Mouse (Mus musculus) heart, embryonic 13.5 days (tissue): ENCODE data around the gene Vasn. TPM values are rescaled to one million over a fixed set of nuclear protein-coding genes. Genes with fewer than 3 reads are reported as not detected.
A peak's percentile ranks its signal among the peaks of the same experiment; 100 is the strongest.
"Not testable (repeated sequence)": the region's sequence is repeated elsewhere in the genome, so short reads cannot be mapped to it uniquely, and the experiment has no call there.

Source experiments
- ATAC-seq: fragments of 200-750 bp; cut with Nextera tagmentation; 2 replicates; pipeline ENCODE4 v1.8.0; 2017; ENCODE audit warnings: moderate TSS enrichment; ENCODE audit not compliant: insufficient number of reproducible peaks, low FRiP score, low TSS enrichment; ENCODE audit errors: extremely low read depth
- H3K27ac ChIP-seq: fragments of 300-500 bp; sonication (generic); replicated peaks from 2 replicates; pipeline ENCODE4 v1.5.1; 2015; ENCODE audit warnings: moderate library complexity, mild to moderate bottlenecking, inconsistent platforms
- H3K27me3 ChIP-seq: fragments of 300-500 bp; sonication (generic); replicated peaks from 2 replicates; pipeline ENCODE4 v1.6.1; 2015; ENCODE audit warnings: mild to moderate bottlenecking, inconsistent platforms
- H3K36me3 ChIP-seq: fragments of 300-500 bp; sonication (generic); 2 replicates; pipeline ENCODE4 v1.6.1; 2015; ENCODE audit warnings: mild to moderate bottlenecking, inconsistent platforms
- H3K4me1 ChIP-seq: fragments of 300-500 bp; sonication (generic); 2 replicates; pipeline ENCODE4 v1.6.1; 2015; ENCODE audit warnings: inconsistent platforms
- H3K4me2 ChIP-seq: fragments of 300-500 bp; sonication (generic); 2 replicates; pipeline ENCODE4 v1.6.1; 2015; ENCODE audit warnings: inconsistent platforms, mild to moderate bottlenecking, moderate library complexity
- H3K4me3 ChIP-seq: fragments of 300-500 bp; sonication (generic); 2 replicates; pipeline ENCODE4 v1.5.1; 2015; ENCODE audit warnings: moderate library complexity, mild to moderate bottlenecking, inconsistent platforms
- H3K9ac ChIP-seq: fragments of 300-500 bp; sonication (generic); 2 replicates; pipeline ENCODE4 v1.6.1; 2015; ENCODE audit warnings: inconsistent platforms, mild to moderate bottlenecking, moderate library complexity
- H3K9me3 ChIP-seq: fragments of 300-500 bp; sonication (generic); 2 replicates; pipeline ENCODE4 v1.6.1; 2016; ENCODE audit warnings: inconsistent platforms
- WGBS: fragments of 180-500 bp; shearing (Covaris S2); methylation state at CpG from one replicate; pipeline ENCODE4 v1.1.7; 2015; ENCODE audit warnings: mixed read lengths; 5-methylcytosine and 5-hydroxymethylcytosine counted together
- polyA plus RNA-seq: library from polyadenylated mRNA; unstranded; fragments of >200 nt; fragmentation: Nextera tagmentation; extraction: Ambion mirVana; gene quantifications from 2 replicates; pipeline ENCODE4 v1.2.1, GENCODE M21; 2015

Gene Vasn
- polyA plus RNA-seq, 1 experiment from 2014 or later, result 15.2 TPM

DNA sequence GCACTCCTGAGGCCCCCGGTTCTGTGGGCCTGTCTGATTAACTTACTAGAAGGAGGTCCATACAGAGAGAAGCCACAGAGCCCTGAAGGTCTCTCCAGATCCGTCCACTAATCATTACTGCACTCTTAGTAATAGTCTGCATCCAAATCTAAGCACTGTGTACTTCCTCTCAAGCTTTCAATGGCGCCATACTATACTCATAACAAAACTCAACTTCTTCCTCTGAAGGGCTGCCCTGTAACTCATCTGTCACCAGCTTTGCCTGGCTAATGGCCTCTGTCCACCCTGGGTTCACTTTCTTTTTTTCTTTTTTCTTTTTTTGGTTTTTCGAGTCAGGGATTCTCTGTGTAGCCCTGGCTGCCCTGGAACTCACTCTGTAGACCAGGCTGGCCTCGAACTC is 38.3 kb downstream of the Vasn start:
- H3K4me3 ChIP-seq, result peak overlapping the region; percentile 73; the same call in 1 of the 2 replicates
- H3K4me1 ChIP-seq, result peaks cover 19% of the 10 kb centered on the region
- no peaks in the 10 kb centered on the region for H3K9me3 ChIP-seq
- no peak overlapping the region for H3K27ac ChIP-seq
- ATAC-seq, result no peak
- WGBS, result 61% methylated on average over 5 of the region's 5 CpGs
- peak overlapping the region; percentile 93 for H3K4me2 ChIP-seq
- no peaks in the 10 kb centered on the region for H3K27me3 ChIP-seq
- H3K36me3 ChIP-seq, result peaks cover 30% of the 10 kb centered on the region
- H3K9ac ChIP-seq, result peak overlapping the region; percentile 37; the same call in 1 of the 2 replicates

- under 1% methylated on average over 47 of the region's 47 CpGs for WGBS
These were observed 39.6 kb downstream of the Vasn start, which contains the start of gene Coro7 for GRCm38 (mm10) chr16:4679121-4680018. TSS of gene Coro7 (minus strand) at chr16:4679777.

GRCm38 (mm10) chr16:4680922-4681455 is 41.2 kb downstream of the Vasn start:
- not testable (repeated sequence) for H3K36me3 ChIP-seq, H3K27ac ChIP-seq, H3K4me2 ChIP-seq, H3K27me3 ChIP-seq, H3K4me3 ChIP-seq, H3K9ac ChIP-seq, ATAC-seq, H3K9me3 ChIP-seq
- peaks cover 35% of the 10 kb centered on the region for H3K4me1 ChIP-seq
- 73% methylated on average over 3 of the region's 3 CpGs for WGBS

More at GRCm38 (mm10) chr16:4679121-4680018, 39.6 kb downstream of the Vasn start, which contains the start of gene Coro7:
- peak within 1 kb of the TSS; percentile 79 for H3K9ac ChIP-seq
- no peaks in the 10 kb centered on the region for H3K27me3 ChIP-seq
- peak within 1 kb of the TSS; percentile 93 for H3K4me2 ChIP-seq
- peak; percentile 92 for ATAC-seq
- peak within 1 kb of the TSS; percentile 73 for H3K4me3 ChIP-seq
- peaks cover 24% of the 10 kb centered on the region for H3K4me1 ChIP-seq
- peaks cover 18% of the 10 kb centered on the region for H3K36me3 ChIP-seq
- H3K27ac ChIP-seq, result peak within 1 kb of the TSS; percentile 61
- H3K9me3 ChIP-seq, result no peaks in the 10 kb centered on the region

DNA sequence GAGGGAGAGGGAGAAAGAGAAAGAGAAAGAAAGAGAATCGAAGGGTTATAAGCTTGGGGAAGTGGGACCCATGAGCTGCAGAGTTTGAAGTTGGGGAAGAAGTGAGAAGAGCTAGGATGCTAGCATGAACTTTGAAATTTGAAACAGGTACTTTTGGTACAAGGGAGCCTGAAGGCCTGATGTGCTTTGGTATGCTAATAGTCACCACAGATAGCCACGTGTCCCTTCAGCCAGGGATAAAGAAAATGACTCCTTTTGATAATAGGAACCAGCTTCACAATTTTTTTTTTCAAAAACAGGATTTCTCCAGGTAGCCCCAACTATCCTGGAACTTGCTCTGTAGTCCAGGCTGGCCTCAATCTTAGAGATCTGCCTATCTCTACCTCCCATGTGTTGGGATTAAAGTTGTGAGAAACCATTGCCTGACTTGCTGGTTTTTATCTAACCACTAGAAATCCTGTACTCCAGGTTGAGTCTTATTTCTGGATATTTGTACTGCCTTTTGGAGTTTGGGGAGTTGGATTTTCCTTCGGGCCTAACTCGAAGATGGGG is 43.0 kb downstream of the Vasn start:
- peak overlapping the region; percentile 92; the same call in 1 of the 2 replicates for H3K9ac ChIP-seq
- no peaks in the 10 kb centered on the region for H3K9me3 ChIP-seq
- 0 out of 2 replicates have a peak overlapping the region, but pooled peaks have one; percentile 87 for H3K27ac ChIP-seq
- H3K36me3 ChIP-seq, result peaks cover 11% of the 10 kb centered on the region
- no peak for ATAC-seq
- H3K4me3 ChIP-seq, result peak overlapping the region; percentile 80
- H3K4me1 ChIP-seq, result peaks cover 35% of the 10 kb centered on the region
- no peaks in the 10 kb centered on the region for H3K27me3 ChIP-seq
- peak overlapping the region; percentile 91 for H3K4me2 ChIP-seq
- 74% methylated on average over 4 of the region's 4 CpGs for WGBS

DNA sequence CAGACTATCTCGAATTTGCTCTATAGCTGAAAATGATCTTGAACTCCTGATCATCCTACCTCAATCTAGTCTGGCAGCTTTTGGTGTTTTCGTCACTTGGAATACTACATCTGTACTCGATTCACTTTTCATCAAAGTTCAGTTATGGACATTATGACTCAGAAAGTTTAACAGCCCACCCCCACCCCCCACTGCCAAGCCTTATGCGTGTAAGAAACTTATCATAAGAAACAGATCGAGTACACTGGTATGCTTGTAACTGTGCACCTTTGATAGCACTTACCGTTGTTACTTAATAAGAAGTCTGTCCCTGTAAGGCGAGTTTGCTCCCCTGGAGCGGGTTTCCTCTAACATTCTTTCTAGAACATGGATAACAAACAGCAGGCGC is 43.4 kb downstream of the Vasn start:
- H3K9ac ChIP-seq, result peak overlapping the region; percentile 92
- H3K9me3 ChIP-seq, result no peaks in the 10 kb centered on the region
- H3K27me3 ChIP-seq, result no peaks in the 10 kb centered on the region
- H3K4me1 ChIP-seq, result peaks cover 30% of the 10 kb centered on the region
- peaks cover 16% of the 10 kb centered on the region for H3K36me3 ChIP-seq
- no peak for ATAC-seq
- WGBS, result 27% methylated on average over 9 of the region's 9 CpGs
- H3K27ac ChIP-seq, result peak overlapping the region; percentile 87
- peak overlapping the region; percentile 91 for H3K4me2 ChIP-seq
- H3K4me3 ChIP-seq, result peak overlapping the region; percentile 80

- under 1% methylated on average over 54 of the region's 54 CpGs for WGBS
- Histone ChIP-seq H3K4me3 (peak overlapping the region; percentile 80), H3K9me3 (no peaks in the 10 kb centered on the region), H3K27me3 (no peaks in the 10 kb centered on the region), H3K4me2 (peak overlapping the region; percentile 91), H3K4me1 (peaks cover 24% of the 10 kb centered on the region), H3K9ac (peak overlapping the region; percentile 92), H3K27ac (peak overlapping the region; percentile 87), H3K36me3 (peaks cover 20% of the 10 kb centered on the region)
- peak; percentile 76 for ATAC-seq
These were observed 44.1 kb downstream of the Vasn start for GRCm38 (mm10) chr16:4683581-4684456.

DNA sequence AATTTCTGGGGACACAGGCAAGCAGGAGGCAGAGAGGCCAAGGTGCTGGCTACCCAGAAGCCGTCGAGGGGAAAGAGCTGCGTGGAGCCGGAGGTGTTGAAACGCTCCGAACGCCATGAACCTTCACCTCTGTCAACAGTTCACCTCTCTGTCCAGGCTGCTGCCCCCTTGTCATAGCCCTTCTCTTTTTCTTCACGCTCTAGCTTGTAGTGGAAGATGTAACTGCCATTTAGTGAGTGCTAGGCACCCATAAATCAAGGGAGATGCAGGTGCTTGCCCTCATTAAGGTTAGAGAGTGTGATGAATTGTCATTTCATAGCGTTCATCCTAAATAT is 44.7 kb downstream of the Vasn start:
- Histone ChIP-seq H3K9ac (peak overlapping the region; percentile 92), H3K4me2 (peak overlapping the region; percentile 91), H3K4me1 (peaks cover 19% of the 10 kb centered on the region), H3K9me3 (no peaks in the 10 kb centered on the region), H3K27ac (peak overlapping the region; percentile 87), H3K4me3 (peak overlapping the region; percentile 80), H3K36me3 (peaks cover 26% of the 10 kb centered on the region), H3K27me3 (no peaks in the 10 kb centered on the region)
- no peak for ATAC-seq
- under 1% methylated on average over 9 of the region's 9 CpGs for WGBS

DNA sequence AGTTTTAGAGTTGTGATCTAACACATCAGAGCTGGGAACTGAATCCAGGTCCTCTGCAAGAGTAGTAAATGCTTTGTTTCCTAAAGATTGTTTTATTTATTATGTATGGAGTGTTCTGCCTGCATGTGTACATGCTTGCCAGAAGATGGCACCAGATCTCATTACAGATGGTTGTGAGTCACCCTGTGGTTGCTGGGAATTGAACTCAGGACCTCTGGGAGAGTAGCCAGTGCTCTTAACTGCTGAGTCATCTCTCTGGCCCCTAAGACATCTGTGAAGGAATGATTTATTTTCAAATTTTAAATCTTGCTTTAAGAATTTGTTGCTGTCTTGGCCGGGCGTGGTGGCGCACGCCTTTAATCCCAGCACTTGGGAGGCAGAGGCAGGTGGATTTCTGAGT is 49.6 kb downstream of the Vasn start:
- not testable (repeated sequence) for H3K27me3 ChIP-seq

More for the DNA sequence above, 49.6 kb downstream of the Vasn start:
- not testable (repeated sequence) for H3K9me3 ChIP-seq, H3K9ac ChIP-seq, H3K4me3 ChIP-seq, H3K27ac ChIP-seq, ATAC-seq, H3K4me2 ChIP-seq
- WGBS, result 96% methylated on average over 4 of the region's 4 CpGs
- H3K4me1 ChIP-seq, result peaks cover 12% of the 10 kb centered on the region
- H3K36me3 ChIP-seq, result peaks cover 76% of the 10 kb centered on the region

Other genes starting within 250 kb of the Vasn start
- 0.96 and 0.98 TPM in 2 replicates for gene Adcy9, start 219.4 kb upstream of the Vasn start, polyA plus RNA-seq
- 177 and 181 TPM in 2 replicates for gene Srl, start 98.1 kb upstream of the Vasn start, polyA plus RNA-seq
- gene Tfap4, start 80.1 kb upstream of the Vasn start, polyA plus RNA-seq, result 6.3 and 7.7 TPM in 2 replicates
- 19.9 and 23.5 TPM in 2 replicates for gene Glis2, start 45.2 kb upstream of the Vasn start, polyA plus RNA-seq
- gene Pam16, start 15.0 kb upstream of the Vasn start, polyA plus RNA-seq, result 136 and 139 TPM in 2 replicates
- 65.6 and 72.5 TPM in 2 replicates for gene Dnaja3, start within 50 bp of the Vasn start, polyA plus RNA-seq
- 15.2 and 16.9 TPM in 2 replicates for gene Coro7, start 39.8 kb downstream of the Vasn start, polyA plus RNA-seq
- 37.2 and 38.6 TPM in 2 replicates for gene Nmral1, start 79.4 kb downstream of the Vasn start, polyA plus RNA-seq
- 92.8 and 96.0 TPM in 2 replicates for gene Hmox2, start 86.4 kb downstream of the Vasn start, polyA plus RNA-seq
- 120 and 128 TPM in 2 replicates for gene Cdip1, start 150.4 kb downstream of the Vasn start, polyA plus RNA-seq
- gene 4930562C15Rik, start 195.5 kb downstream of the Vasn start, polyA plus RNA-seq, result 0.15 and 0.32 TPM in 2 replicates
- 24.4 and 26.6 TPM in 2 replicates for gene Ubald1, start 240.4 kb downstream of the Vasn start, polyA plus RNA-seq
- gene Mgrn1, start 246.3 kb downstream of the Vasn start, polyA plus RNA-seq, result 107 TPM in 2 replicates